Mouse (Mus musculus): Measurements from ENCODE around the gene 4930449I24Rik. TPM values are rescaled to one million over a fixed set of nuclear protein-coding genes. Genes with fewer than 3 reads are reported as not detected.

The 4930449I24Rik gene
- polyA plus RNA-seq (2015; fragmentation: Nextera tagmentation; extraction: Ambion mirVana), result not detected in 2 replicates

DNA sequence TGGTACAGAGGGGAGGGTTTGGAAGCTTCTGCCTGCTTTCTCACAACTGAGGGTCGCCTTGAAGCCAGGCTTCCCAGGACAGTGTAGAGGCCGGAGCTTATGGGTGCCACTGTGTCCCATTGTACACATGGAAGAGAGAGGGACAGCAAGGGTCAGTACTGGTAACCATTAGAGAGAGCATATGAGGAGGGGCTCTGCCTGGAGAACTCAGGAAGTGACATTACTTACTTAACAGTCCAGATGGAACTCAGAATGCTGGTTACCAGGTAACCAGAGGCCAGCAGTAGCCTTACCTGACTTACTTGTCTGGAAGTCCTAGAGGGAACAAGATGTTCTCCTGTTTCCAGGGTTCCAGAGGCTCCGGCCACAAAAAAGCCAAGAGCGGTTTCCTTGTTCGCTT lies at the start of gene 4930449I24Rik:
Gene 4930449I24Rik, plus strand, starts transcription at position 301 of the 400 bp plus-strand sequence.

DNA sequence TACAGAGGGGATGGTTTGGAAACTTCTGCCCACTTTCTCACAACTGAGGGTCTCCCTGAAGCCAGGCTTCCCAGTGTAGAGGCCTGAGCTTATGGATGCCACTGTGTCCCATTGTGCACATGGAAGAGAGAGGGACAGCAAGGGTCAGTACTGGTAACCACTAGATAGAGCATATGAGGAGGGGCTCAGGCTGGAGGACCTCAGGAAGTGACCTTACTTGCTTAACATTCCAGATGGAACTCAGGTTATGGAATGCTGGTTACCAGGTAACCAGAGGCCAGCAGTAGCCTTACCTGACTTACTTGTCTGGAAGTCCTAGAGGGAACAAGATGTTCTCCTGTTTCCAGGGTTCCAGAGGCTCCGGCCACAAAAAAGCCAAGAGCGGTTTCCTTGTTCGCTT lies 20.5 kb upstream of the 4930449I24Rik start, which contains the start of gene Gm6408:
Gene Gm6408, plus strand, starts transcription at position 301 of the 400 bp plus-strand sequence.

DNA sequence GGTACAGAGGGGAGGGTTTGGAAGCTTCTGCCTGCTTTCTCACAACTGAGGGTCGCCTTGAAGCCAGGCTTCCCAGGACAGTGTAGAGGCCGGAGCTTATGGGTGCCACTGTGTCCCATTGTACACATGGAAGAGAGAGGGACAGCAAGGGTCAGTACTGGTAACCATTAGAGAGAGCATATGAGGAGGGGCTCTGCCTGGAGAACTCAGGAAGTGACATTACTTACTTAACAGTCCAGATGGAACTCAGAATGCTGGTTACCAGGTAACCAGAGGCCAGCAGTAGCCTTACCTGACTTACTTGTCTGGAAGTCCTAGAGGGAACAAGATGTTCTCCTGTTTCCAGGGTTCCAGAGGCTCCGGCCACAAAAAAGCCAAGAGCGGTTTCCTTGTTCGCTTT lies 11.1 kb upstream of the 4930449I24Rik start, which contains the start of gene Gm6370:
Gene Gm6370, plus strand, starts transcription at position 301 of the 400 bp plus-strand sequence.

DNA sequence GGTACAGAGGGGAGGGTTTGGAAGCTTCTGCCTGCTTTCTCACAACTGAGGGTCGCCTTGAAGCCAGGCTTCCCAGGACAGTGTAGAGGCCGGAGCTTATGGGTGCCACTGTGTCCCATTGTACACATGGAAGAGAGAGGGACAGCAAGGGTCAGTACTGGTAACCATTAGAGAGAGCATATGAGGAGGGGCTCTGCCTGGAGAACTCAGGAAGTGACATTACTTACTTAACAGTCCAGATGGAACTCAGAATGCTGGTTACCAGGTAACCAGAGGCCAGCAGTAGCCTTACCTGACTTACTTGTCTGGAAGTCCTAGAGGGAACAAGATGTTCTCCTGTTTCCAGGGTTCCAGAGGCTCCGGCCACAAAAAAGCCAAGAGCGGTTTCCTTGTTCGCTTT lies 11.6 kb downstream of the 4930449I24Rik start, which contains the start of gene Gm3402:
Gene Gm3402, plus strand, starts transcription at position 301 of the 400 bp plus-strand sequence.

DNA sequence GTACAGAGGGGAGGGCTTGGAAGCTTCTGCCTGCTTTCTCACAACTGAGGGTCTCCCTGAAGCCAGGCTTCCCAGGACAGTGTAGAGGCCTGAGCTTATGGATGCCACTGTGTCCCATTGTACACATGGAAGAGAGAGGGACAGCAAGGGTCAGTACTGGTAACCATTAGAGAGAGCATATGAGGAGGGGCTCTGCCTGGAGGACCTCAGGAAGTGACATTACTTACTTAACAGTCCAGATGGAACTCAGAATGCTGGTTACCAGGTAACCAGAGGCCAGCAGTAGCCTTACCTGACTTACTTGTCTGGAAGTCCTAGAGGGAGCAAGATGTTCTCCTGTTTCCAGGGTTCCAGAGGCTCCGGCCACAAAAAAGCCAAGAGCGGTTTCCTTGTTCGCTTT lies 23.3 kb downstream of the 4930449I24Rik start, which contains the start of gene Gm3404:
Gene Gm3404, plus strand, starts transcription at position 301 of the 400 bp plus-strand sequence.

DNA sequence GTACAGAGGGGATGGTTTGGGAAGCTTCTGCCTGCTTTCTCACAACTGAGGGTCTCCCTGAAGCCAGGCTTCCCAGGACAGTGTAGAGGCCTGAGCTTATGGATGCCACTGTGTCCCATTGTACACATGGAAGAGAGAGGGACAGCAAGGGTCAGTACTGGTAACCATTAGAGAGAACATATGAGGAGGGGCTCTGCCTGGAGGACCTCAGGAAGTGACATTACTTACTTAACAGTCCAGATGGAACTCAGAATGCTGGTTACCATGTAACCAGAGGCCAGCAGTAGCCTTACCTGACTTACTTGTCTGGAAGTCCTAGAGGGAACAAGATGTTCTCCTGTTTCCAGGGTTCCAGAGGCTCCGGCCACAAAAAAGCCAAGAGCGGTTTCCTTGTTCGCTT lies 35.1 kb downstream of the 4930449I24Rik start, which contains the start of gene Gm3409:
Gene Gm3409, plus strand, starts transcription at position 301 of the 400 bp plus-strand sequence.

Other genes starting within 250 kb of the 4930449I24Rik start
- gene Wasf3, start 117.4 kb upstream of the 4930449I24Rik start, polyA plus RNA-seq (2015; fragmentation: Nextera tagmentation; extraction: Ambion mirVana), result 0.02 and 0.07 TPM in 2 replicates
- not detected in 2 replicates for gene Gm6408, start 20.4 kb upstream of the 4930449I24Rik start, polyA plus RNA-seq (2015; fragmentation: Nextera tagmentation; extraction: Ambion mirVana)
- not detected in 2 replicates for gene Gm6370, start 11.0 kb upstream of the 4930449I24Rik start, polyA plus RNA-seq (2015; fragmentation: Nextera tagmentation; extraction: Ambion mirVana)
- not detected in 2 replicates for gene Gm3402, start 11.7 kb downstream of the 4930449I24Rik start, polyA plus RNA-seq (2015; fragmentation: Nextera tagmentation; extraction: Ambion mirVana)
- gene Gm3404, start 23.4 kb downstream of the 4930449I24Rik start, polyA plus RNA-seq (2015; fragmentation: Nextera tagmentation; extraction: Ambion mirVana), result not detected in 2 replicates
- gene Gm3409, start 35.2 kb downstream of the 4930449I24Rik start, polyA plus RNA-seq (2015; fragmentation: Nextera tagmentation; extraction: Ambion mirVana), result not detected in 2 replicates
- not detected in 2 replicates for gene Gm3415, start 53.7 kb downstream of the 4930449I24Rik start, polyA plus RNA-seq (2015; fragmentation: Nextera tagmentation; extraction: Ambion mirVana)
- gene Gpr12, start 82.8 kb downstream of the 4930449I24Rik start, polyA plus RNA-seq (2015; fragmentation: Nextera tagmentation; extraction: Ambion mirVana), result 0.16 TPM in 1 of 2 replicates, not detected in the other